In genomic region chr12:52790350-52790768, GRCm38 (mm10) we compare ENCODE assay signal across 8 mouse cellular contexts.
DNase-seq lines count a peak whose midpoint lies in the region; ATAC-seq lines count a peak whose summit lies in the region.

No protein-coding gene starts in this region.

- peak; percentile 47 for ATAC-seq in forebrain, embryonic 15.5 days (replicated peaks)
- ATAC-seq in hindbrain, embryonic 16.5 days: peak; percentile 69
- ATAC-seq in neural tube, embryonic 15.5 days (ENCODE audit: low FRiP score): peak; percentile 66

- H3K9ac ChIP-seq in forebrain, embryonic 15.5 days (replicated peaks): no peak overlapping the region; the same call in 1 of the 2 replicates
- no peak overlapping the region for H3K9ac ChIP-seq in hindbrain, embryonic 16.5 days (ENCODE audit: low read depth, low read length)
- H3K9ac ChIP-seq in neural tube, embryonic 15.5 days (replicated peaks): no peak overlapping the region

- no peaks in the 10 kb centered on the region for H3K36me3 ChIP-seq in forebrain, embryonic 15.5 days
- no peaks in the 10 kb centered on the region for H3K36me3 ChIP-seq in hindbrain, embryonic 16.5 days (ENCODE audit: control insufficient read depth, insufficient read depth, low read length)
- no peaks in the 10 kb centered on the region for H3K36me3 ChIP-seq in neural tube, embryonic 15.5 days

- H3K4me3 ChIP-seq in forebrain, embryonic 15.5 days: no peak overlapping the region
- H3K4me3 ChIP-seq in hindbrain, embryonic 16.5 days (ENCODE audit: low read length): no peak overlapping the region
- no peak overlapping the region for H3K4me3 ChIP-seq in neural tube, embryonic 15.5 days (replicated peaks)

- H3K4me1 ChIP-seq in forebrain, embryonic 15.5 days: peaks cover 20% of the 10 kb centered on the region
- peaks cover 15% of the 10 kb centered on the region for H3K4me1 ChIP-seq in hindbrain, embryonic 16.5 days (ENCODE audit: control insufficient read depth, insufficient read depth, low read depth, low read length)
- H3K4me1 ChIP-seq in neural tube, embryonic 15.5 days: peaks cover 39% of the 10 kb centered on the region

- 0 out of 2 replicates have a peak overlapping the region, but pooled peaks have one; percentile 2 for H3K4me2 ChIP-seq in forebrain, embryonic 15.5 days (replicated peaks)
- H3K4me2 ChIP-seq in hindbrain, embryonic 16.5 days (ENCODE audit: low read length): peak overlapping the region; percentile 28
- H3K4me2 ChIP-seq in neural tube, embryonic 15.5 days: peak overlapping the region; percentile 22

- H3K9me3 ChIP-seq in forebrain, embryonic 15.5 days: no peaks in the 10 kb centered on the region
- H3K9me3 ChIP-seq in hindbrain, embryonic 16.5 days (ENCODE audit: control insufficient read depth, low read length): no peaks in the 10 kb centered on the region
- no peaks in the 10 kb centered on the region for H3K9me3 ChIP-seq in neural tube, embryonic 15.5 days (replicated peaks)

- H3K27ac ChIP-seq in forebrain, embryonic 15.5 days (replicated peaks): 0 out of 2 replicates have a peak overlapping the region, but pooled peaks have one; percentile 15
- peak overlapping the region; percentile 35; the same call in 1 of the 2 replicates for H3K27ac ChIP-seq in hindbrain, embryonic 16.5 days (ENCODE audit: low read depth, low read length)
- peak overlapping the region; percentile 61 for H3K27ac ChIP-seq in neural tube, embryonic 15.5 days (replicated peaks)

- WGBS in forebrain, embryonic 15.5 days: 7% methylated on average over 8 of the region's 8 CpGs
- 12% methylated on average over 8 of the region's 8 CpGs for WGBS in hindbrain, embryonic 16.5 days
- WGBS in neural tube, embryonic 15.5 days: 17% methylated on average over 8 of the region's 8 CpGs

- peak; percentile 36 for DNase-seq in urinary bladder, postnatal 14 days (ENCODE audit: low spot score)
- DNase-seq in urinary bladder, postnatal 36 days (ENCODE audit: low spot score in 2 of 2): no peak
- no peak for DNase-seq in layer of hippocampus, adult 8-10 months (ENCODE audit: low spot score in 2 of 2)
- DNase-seq in right cerebral cortex, postnatal 36 days (ENCODE audit: low spot score in 2 of 2): no peak
- no peak for DNase-seq in layer of hippocampus, adult 11-12 months (ENCODE audit: low spot score)

- no peaks in the 10 kb centered on the region for H3K27me3 ChIP-seq in forebrain, embryonic 15.5 days
- no peaks in the 10 kb centered on the region for H3K27me3 ChIP-seq in hindbrain, embryonic 16.5 days (replicated peaks; ENCODE audit: control insufficient read depth, insufficient read depth, low read length)
- H3K27me3 ChIP-seq in neural tube, embryonic 15.5 days (replicated peaks): no peaks in the 10 kb centered on the region
